Mouse (Mus musculus) frontal cortex, postnatal 36 days (tissue): Measurements from ENCODE around the gene Tex44.

ENCODE experiments used
- DNase-seq, 2 experiments: peaks; one replicate each; pipeline ENCODE4 v3.0.0; 2022; ENCODE audit warnings: low spot score in 2 of 2

Tex44 gene

GRCm38 (mm10) chr1:86426128-86426527 is at the start of gene Tex44, which contains the start of gene Nmur1:
TSS of gene Tex44 (plus strand) at chr1:86426329.
TSS of gene Nmur1 (minus strand) at chr1:86426228.
- no peak for DNase-seq

GRCm38 (mm10) chr1:86376354-86376753 is 49.8 kb upstream of the Tex44 start:
- DNase-seq: no peak

- DNase-seq: peak in 1 of 2 experiments; percentile 57
Measured at GRCm38 (mm10) chr1:86378662-86379061, 47.5 kb upstream of the Tex44 start.

- peak in 1 of 2 experiments; percentile 61 for DNase-seq
Measured at GRCm38 (mm10) chr1:86379161-86379569, 47.0 kb upstream of the Tex44 start.

- DNase-seq: peak in 1 of 2 experiments; percentile 55
Measured at GRCm38 (mm10) chr1:86381027-86381426, 45.1 kb upstream of the Tex44 start.

GRCm38 (mm10) chr1:86389230-86389629 is 36.9 kb upstream of the Tex44 start:
- DNase-seq: peak; percentile 73 to 75

GRCm38 (mm10) chr1:86391425-86391824 is 34.7 kb upstream of the Tex44 start:
- DNase-seq: no peak

GRCm38 (mm10) chr1:86393219-86393618 is 32.9 kb upstream of the Tex44 start:
- DNase-seq: no peak

GRCm38 (mm10) chr1:86394246-86394645 is 31.9 kb upstream of the Tex44 start:
- DNase-seq: no peak

- no peak for DNase-seq
Measured at GRCm38 (mm10) chr1:86395897-86396296, 30.2 kb upstream of the Tex44 start.

GRCm38 (mm10) chr1:86397621-86398020 is 28.5 kb upstream of the Tex44 start:
- no peak for DNase-seq

- DNase-seq: no peak
Measured at GRCm38 (mm10) chr1:86398222-86398621, 27.9 kb upstream of the Tex44 start.

- DNase-seq: no peak
Measured at GRCm38 (mm10) chr1:86399322-86399721, 26.8 kb upstream of the Tex44 start.

GRCm38 (mm10) chr1:86400096-86400754 is 25.9 kb upstream of the Tex44 start:
- no peak for DNase-seq

- DNase-seq: no peak
Measured at GRCm38 (mm10) chr1:86404834-86405233, 21.3 kb upstream of the Tex44 start.

- no peak for DNase-seq
Measured at GRCm38 (mm10) chr1:86406313-86406712, 19.8 kb upstream of the Tex44 start.

- no peak for DNase-seq
Measured at GRCm38 (mm10) chr1:86406914-86407313, 19.2 kb upstream of the Tex44 start.

GRCm38 (mm10) chr1:86408515-86408914 is 17.6 kb upstream of the Tex44 start:
- DNase-seq: no peak

GRCm38 (mm10) chr1:86409476-86409875 is 16.7 kb upstream of the Tex44 start:
- no peak for DNase-seq

GRCm38 (mm10) chr1:86414715-86415114 is 11.4 kb upstream of the Tex44 start:
- no peak for DNase-seq

- no peak for DNase-seq
Measured at GRCm38 (mm10) chr1:86415144-86415543, 11.0 kb upstream of the Tex44 start.

- DNase-seq: no peak
Measured at GRCm38 (mm10) chr1:86415612-86416184, 10.4 kb upstream of the Tex44 start.

- no peak for DNase-seq
Measured at GRCm38 (mm10) chr1:86416321-86416720, 9.8 kb upstream of the Tex44 start.

GRCm38 (mm10) chr1:86421007-86421406 is 5.1 kb upstream of the Tex44 start:
- no peak for DNase-seq
